Mouse (Mus musculus): ENCODE results near the gene Map3k5.

DNA sequence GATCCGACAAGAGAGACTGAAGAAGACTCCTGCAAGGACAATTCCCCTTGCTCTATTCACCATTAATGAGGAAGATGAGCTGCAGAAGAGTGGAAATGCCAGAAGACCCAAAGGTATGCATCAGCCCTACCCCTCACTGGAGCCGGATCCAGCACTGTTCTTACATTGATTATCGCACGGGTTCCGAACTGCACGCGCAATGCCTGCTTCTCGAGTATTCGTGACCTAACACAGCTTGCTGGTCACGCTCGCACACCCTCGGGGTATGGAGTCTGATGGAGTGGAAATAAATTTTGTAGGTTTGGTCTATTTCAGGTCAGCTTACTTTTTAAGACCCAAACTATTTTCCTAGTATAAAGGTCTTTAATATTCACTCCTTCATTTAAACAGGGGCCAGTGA lies 236.9 kb downstream of the Map3k5 start:
- TF ChIP-seq CTCF (IDR thresholded peaks at IDR 0.05) (no peak), EP300 (IDR thresholded peaks at IDR 0.05) (no peak)
